Mouse (Mus musculus) embryonic facial prominence, embryonic 13.5 days (tissue): ENCODE results near the gene Zfp507. TPM values are rescaled to one million over a fixed set of nuclear protein-coding genes. Genes with fewer than 3 reads are reported as not detected.

ENCODE experiments used
- ATAC-seq: fragments of 200-750 bp; cut with Nextera tagmentation; 2 replicates; pipeline ENCODE4 v1.8.0; 2017; ENCODE audit warnings: low read depth; ENCODE audit not compliant: insufficient number of reproducible peaks, insufficient read depth, low FRiP score, low TSS enrichment
- H3K27ac ChIP-seq: fragments of 300-500 bp; sonication (generic); 2 replicates; pipeline ENCODE4 v1.5.1; 2015; ENCODE audit warnings: moderate library complexity, mild to moderate bottlenecking, inconsistent platforms
- H3K27me3 ChIP-seq: fragments of 300-500 bp; sonication (generic); 2 replicates; pipeline ENCODE4 v1.6.1; 2015; ENCODE audit warnings: mild to moderate bottlenecking, inconsistent platforms
- H3K36me3 ChIP-seq: fragments of 300-500 bp; sonication (generic); 2 replicates; pipeline ENCODE4 v1.6.1; 2015; ENCODE audit warnings: mild to moderate bottlenecking, inconsistent platforms
- H3K4me1 ChIP-seq: fragments of 300-500 bp; sonication (generic); 2 replicates; pipeline ENCODE4 v1.6.1; 2015; ENCODE audit warnings: inconsistent platforms
- H3K4me2 ChIP-seq: fragments of 300-500 bp; sonication (generic); 2 replicates; pipeline ENCODE4 v1.6.1; 2015; ENCODE audit warnings: moderate library complexity, mild to moderate bottlenecking, inconsistent platforms
- H3K4me3 ChIP-seq: fragments of 300-500 bp; sonication (generic); 2 replicates; pipeline ENCODE4 v1.5.1; 2015; ENCODE audit warnings: mild to moderate bottlenecking, inconsistent platforms
- H3K9ac ChIP-seq: fragments of 300-500 bp; sonication (generic); 2 replicates; pipeline ENCODE4 v1.6.1; 2015; ENCODE audit warnings: mild to moderate bottlenecking, inconsistent platforms
- H3K9me3 ChIP-seq: fragments of 300-500 bp; sonication (generic); 2 replicates; pipeline ENCODE4 v1.6.1; 2016; ENCODE audit warnings: inconsistent platforms
- WGBS: fragments of 180-500 bp; shearing (Covaris S2); methylation state at CpG from one replicate; pipeline ENCODE4 v1.1.7; 2015; ENCODE audit warnings: mixed read lengths; 5-methylcytosine and 5-hydroxymethylcytosine counted together
- polyA plus RNA-seq: library from polyadenylated mRNA; unstranded; fragments of >200 nt; fragmentation: Nextera tagmentation; extraction: Ambion mirVana; gene quantifications from 2 replicates; pipeline ENCODE4 v1.2.1, GENCODE M21; 2015

Zfp507 gene
- polyA plus RNA-seq, 1 experiment from 2014 or later, result 22.3 TPM

DNA sequence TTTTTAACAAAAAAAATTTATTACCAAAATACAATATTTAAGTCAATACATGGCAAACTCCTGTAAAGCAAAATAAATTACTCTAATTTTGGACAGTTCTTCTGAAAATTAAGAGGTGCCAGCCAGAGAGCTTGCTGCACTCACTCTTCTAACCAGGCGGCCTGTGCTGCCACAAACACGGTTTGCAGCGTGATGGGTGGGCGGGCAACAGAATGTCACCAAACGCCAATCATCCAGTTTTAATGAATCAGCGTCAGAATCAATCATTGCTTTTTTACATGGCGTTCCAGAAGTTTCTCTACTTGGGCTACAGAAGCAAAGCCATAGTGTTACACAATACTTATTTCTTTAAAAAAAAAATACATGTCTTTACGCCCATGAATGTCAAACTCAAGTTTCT, 30.5 kb downstream of the Zfp507 start:
- H3K9ac ChIP-seq, result no peak overlapping the region
- peaks cover 52% of the 10 kb centered on the region for H3K36me3 ChIP-seq
- no peaks in the 10 kb centered on the region for H3K9me3 ChIP-seq
- H3K4me2 ChIP-seq, result no peak overlapping the region
- no peak overlapping the region for H3K27ac ChIP-seq
- no peak for ATAC-seq
- no peak overlapping the region for H3K4me3 ChIP-seq
- no peaks in the 10 kb centered on the region for H3K4me1 ChIP-seq
- whole genome bisulfite sequencing, result 86% methylated on average over 8 of the region's 8 CpGs
- no peaks in the 10 kb centered on the region for H3K27me3 ChIP-seq

GRCm38 (mm10) chr7:35771106-35771505, 31.7 kb downstream of the Zfp507 start:
- Histone ChIP-seq H3K36me3 (peaks cover 41% of the 10 kb centered on the region), H3K9me3 (no peaks in the 10 kb centered on the region), H3K4me3 (no peak overlapping the region), H3K27me3 (no peaks in the 10 kb centered on the region), H3K4me1 (no peaks in the 10 kb centered on the region), H3K27ac (no peak overlapping the region), H3K9ac (no peak overlapping the region), H3K4me2 (no peak overlapping the region)
- ATAC-seq, result no peak

GRCm38 (mm10) chr7:35770122-35770521, 32.7 kb downstream of the Zfp507 start:
- Histone ChIP-seq H3K4me2 (no peak overlapping the region), H3K27ac (no peak overlapping the region), H3K36me3 (peaks cover 31% of the 10 kb centered on the region), H3K4me1 (no peaks in the 10 kb centered on the region), H3K27me3 (no peaks in the 10 kb centered on the region), H3K4me3 (no peak overlapping the region), H3K9me3 (no peaks in the 10 kb centered on the region), H3K9ac (no peak overlapping the region)
- WGBS, result 89% methylated on average over 7 of the region's 7 CpGs
- ATAC-seq, result no peak

DNA sequence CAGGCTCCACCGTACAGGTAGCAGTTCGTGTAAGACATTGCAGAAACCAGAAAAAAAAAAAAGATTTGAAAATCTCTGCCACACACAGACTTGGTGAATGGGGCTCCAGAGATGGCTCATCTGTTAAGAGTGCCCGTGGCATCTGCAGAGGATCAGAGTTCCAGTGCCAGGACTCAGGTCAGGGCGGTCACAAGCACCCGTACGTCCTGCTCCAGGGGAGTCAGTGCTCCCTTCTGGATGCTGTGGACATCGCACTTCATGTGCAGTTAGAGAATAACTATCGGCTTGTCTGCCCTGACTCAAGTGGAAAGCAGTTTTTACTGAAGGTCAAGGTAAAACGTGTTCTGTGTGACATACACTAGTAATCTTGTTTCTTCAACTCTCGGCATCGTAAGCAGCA, 38.3 kb downstream of the Zfp507 start:
- Histone ChIP-seq H3K9me3 (no peaks in the 10 kb centered on the region), H3K4me2 (no peak overlapping the region), H3K4me3 (no peak overlapping the region), H3K9ac (no peak overlapping the region), H3K4me1 (no peaks in the 10 kb centered on the region), H3K36me3 (no peaks in the 10 kb centered on the region), H3K27ac (no peak overlapping the region), H3K27me3 (no peaks in the 10 kb centered on the region)
- no peak for ATAC-seq
- 91% methylated on average over 11 of the region's 11 CpGs for WGBS

- H3K27me3 ChIP-seq, result peaks cover 3% of the 10 kb centered on the region; the same call in 1 of the 2 replicates
- H3K4me1 ChIP-seq, result no peaks in the 10 kb centered on the region
- no peaks in the 10 kb centered on the region for H3K9me3 ChIP-seq
- no peak overlapping the region for H3K4me2 ChIP-seq
- H3K4me3 ChIP-seq, result no peak overlapping the region
- ATAC-seq, result no peak
- H3K9ac ChIP-seq, result no peak overlapping the region
- 63% methylated on average over 5 of the region's 5 CpGs for WGBS
- H3K27ac ChIP-seq, result no peak overlapping the region
- no peaks in the 10 kb centered on the region for H3K36me3 ChIP-seq
Observed at GRCm38 (mm10) chr7:35761801-35762200, 41.0 kb downstream of the Zfp507 start.

DNA sequence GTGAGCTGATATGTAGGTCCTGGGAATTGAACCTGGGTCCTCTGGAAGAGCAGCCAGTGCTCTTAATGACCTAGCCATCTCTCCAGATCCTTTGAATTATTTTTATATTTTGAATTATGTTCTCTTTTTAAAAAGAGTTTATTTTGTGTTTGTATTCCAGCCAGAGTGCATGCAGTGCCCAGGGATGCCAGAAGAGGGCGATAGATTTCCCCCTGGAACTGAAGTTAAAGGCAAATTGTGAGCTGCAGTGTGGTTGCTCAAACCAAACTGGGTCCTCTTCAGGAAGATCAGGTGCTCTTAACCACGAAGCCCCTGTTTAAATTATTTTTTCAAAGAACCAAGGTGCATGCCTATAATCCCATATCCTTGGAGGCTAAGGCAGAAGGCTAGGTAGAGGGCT, 43.2 kb downstream of the Zfp507 start:
- H3K4me2 ChIP-seq, result no peak overlapping the region
- WGBS, result 26% methylated on average over 2 of the region's 2 CpGs
- no peak overlapping the region for H3K27ac ChIP-seq
- no peak overlapping the region for H3K9ac ChIP-seq
- H3K9me3 ChIP-seq, result no peaks in the 10 kb centered on the region
- peaks cover 3% of the 10 kb centered on the region; the same call in 1 of the 2 replicates for H3K27me3 ChIP-seq
- 0 out of 2 replicates have a peak, but pooled peaks cover 4% of the 10 kb centered on the region for H3K4me1 ChIP-seq
- no peaks in the 10 kb centered on the region for H3K36me3 ChIP-seq
- ATAC-seq, result no peak
- H3K4me3 ChIP-seq, result no peak overlapping the region

DNA sequence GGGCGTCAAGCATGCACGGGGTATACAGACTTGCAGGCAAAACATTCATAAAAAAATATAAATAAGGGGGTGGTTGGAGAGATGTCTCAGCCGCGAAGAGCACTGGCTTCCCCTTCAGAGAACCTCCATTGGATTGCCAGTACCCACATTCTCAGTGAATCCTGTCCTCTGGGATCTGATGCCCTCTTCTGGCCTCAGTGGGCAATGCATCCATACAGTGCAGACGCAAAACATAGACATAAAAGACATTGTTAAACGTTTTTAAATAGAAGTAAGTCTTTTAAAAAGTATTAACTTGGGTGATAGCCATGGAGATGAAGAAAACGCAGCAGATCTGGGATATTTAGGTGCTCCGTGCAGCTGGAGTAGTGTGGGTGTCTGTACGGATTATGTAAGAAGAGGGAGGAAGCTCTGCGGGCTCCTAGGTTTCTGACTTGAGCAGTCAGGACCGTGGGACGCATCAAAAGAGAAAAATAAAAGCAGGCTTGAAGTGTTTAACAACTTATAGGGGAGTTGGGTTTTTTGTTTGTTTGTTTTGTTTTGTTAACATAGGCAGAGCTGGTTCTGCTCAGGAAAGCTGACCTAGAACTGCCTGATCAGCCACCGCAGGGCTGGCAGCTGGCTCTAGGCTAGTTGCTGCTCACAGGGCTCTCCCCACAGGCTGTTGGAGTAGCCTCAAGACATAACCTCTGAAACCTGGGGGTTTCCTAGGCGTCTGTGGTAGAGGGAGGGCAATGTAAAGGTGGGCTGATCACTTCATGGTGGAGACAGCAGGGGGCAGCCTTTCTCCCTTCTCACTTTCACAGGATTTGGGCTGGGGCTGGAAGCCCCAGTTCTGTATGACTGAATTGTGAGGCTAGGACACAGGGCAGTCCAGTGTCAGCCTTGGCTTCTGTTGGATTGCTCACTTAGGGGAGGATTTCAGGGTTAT, 46.0 kb downstream of the Zfp507 start:
- Histone ChIP-seq H3K36me3 (peaks cover under 1% of the 10 kb centered on the region; the same call in 1 of the 2 replicates), H3K27ac (no peak overlapping the region), H3K27me3 (peaks cover 3% of the 10 kb centered on the region; the same call in 1 of the 2 replicates), H3K4me1 (peaks cover 14% of the 10 kb centered on the region), H3K9ac (no peak overlapping the region), H3K4me2 (no peak overlapping the region), H3K4me3 (no peak overlapping the region), H3K9me3 (no peaks in the 10 kb centered on the region)
- ATAC-seq, result no peak
- 40% methylated on average over 14 of the region's 14 CpGs for WGBS

- Histone ChIP-seq H3K9ac (peak overlapping the region; percentile 82), H3K27me3 (peaks cover 3% of the 10 kb centered on the region; the same call in 1 of the 2 replicates)
- WGBS, result 66% methylated on average over 4 of the region's 4 CpGs
Observed at GRCm38 (mm10) chr7:35754886-35755168, 48.0 kb downstream of the Zfp507 start.

GRCm38 (mm10) chr7:35754033-35754885, 48.5 kb downstream of the Zfp507 start, which contains the start of gene Dpy19l3:
Dpy19l3 (minus strand) TSS chr7:35754454.
- Histone ChIP-seq H3K4me3 (peak within 1 kb of the TSS; percentile 90), H3K4me1 (peaks cover 14% of the 10 kb centered on the region), H3K27ac (peak within 1 kb of the TSS; percentile 68; the same call in 1 of the 2 replicates), H3K9me3 (no peaks in the 10 kb centered on the region), H3K36me3 (peaks cover 24% of the 10 kb centered on the region), H3K4me2 (peak within 1 kb of the TSS; percentile 95), H3K9ac (peak within 1 kb of the TSS; percentile 82), H3K27me3 (peaks cover 3% of the 10 kb centered on the region; the same call in 1 of the 2 replicates)
- under 1% methylated on average over 69 of the region's 70 CpGs for WGBS
- ATAC-seq, result peak; percentile 95

More at GRCm38 (mm10) chr7:35754886-35755168, 48.0 kb downstream of the Zfp507 start:
- H3K4me1 ChIP-seq, result peaks cover 14% of the 10 kb centered on the region
- peak overlapping the region; percentile 90 for H3K4me3 ChIP-seq
- H3K27ac ChIP-seq, result peak overlapping the region; percentile 68; the same call in 1 of the 2 replicates
- peaks cover 19% of the 10 kb centered on the region for H3K36me3 ChIP-seq
- H3K9me3 ChIP-seq, result no peaks in the 10 kb centered on the region
- no peak for ATAC-seq
- H3K4me2 ChIP-seq, result peak overlapping the region; percentile 95

DNA sequence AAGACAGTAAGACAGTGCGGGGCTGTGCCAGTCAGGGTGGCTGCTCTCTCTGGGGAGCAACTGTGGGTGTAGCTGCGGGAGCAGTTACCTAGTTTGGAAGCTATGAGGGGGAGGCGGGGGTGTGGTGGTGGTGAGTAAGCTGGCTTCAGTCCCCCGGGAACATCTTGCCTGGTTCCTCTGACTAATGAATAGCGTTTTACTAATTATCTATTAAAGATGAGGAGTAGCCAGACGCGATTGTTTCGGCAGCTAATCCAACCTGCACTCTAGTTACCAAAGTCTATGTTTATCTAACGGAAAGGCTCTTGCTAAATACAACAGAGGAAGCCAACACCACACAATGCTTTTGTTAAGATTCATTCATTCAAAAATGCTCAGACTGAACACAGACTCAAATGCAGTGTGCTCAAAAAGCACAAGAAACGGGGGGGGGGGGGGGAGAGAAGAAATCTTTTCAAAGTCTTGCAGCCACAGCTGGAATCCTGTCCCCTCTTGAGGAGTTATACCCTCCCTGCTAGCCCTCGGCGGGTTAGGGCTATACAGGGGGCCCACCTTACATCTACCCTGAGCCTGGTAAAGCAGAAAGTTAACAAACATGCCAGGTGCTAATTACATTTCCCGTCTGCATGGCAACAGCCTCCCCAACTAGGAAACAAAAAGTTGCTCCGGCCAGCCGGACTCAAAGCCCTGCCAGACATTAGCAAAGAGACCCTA, 49.3 kb downstream of the Zfp507 start:
- Histone ChIP-seq H3K4me2 (peak overlapping the region; percentile 95), H3K9ac (peak overlapping the region; percentile 82), H3K27me3 (peaks cover 3% of the 10 kb centered on the region; the same call in 1 of the 2 replicates), H3K36me3 (peaks cover 32% of the 10 kb centered on the region), H3K9me3 (no peaks in the 10 kb centered on the region), H3K4me1 (peaks cover 14% of the 10 kb centered on the region), H3K27ac (no peak overlapping the region), H3K4me3 (peak overlapping the region; percentile 90)
- WGBS, result 5% methylated on average over 15 of the region's 15 CpGs
- no peak for ATAC-seq

DNA sequence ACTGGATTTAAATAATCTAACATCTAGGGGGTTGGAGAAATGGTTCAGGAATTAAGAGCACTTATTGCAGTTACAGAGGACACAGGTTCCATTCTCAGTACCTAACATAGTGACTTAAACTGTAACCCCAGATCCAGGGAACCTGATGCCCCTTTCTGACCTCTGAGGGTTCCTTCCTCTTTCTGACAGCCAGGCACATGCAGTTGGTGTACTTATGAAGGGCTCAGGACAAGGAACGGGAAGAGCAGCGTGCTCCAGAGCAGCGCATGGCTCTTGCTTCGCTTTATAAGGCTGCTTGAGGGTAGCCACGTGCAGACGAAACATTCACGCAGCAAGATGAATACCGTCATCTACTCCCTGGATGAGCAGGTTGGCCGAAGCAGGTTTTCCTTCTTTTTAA, 51.9 kb downstream of the Zfp507 start:
- ATAC-seq, result no peak
- Histone ChIP-seq H3K27ac (no peak overlapping the region), H3K4me1 (peaks cover 27% of the 10 kb centered on the region), H3K27me3 (no peaks in the 10 kb centered on the region), H3K4me2 (no peak overlapping the region), H3K9ac (no peak overlapping the region), H3K9me3 (no peaks in the 10 kb centered on the region), H3K36me3 (peaks cover 57% of the 10 kb centered on the region), H3K4me3 (no peak overlapping the region)
- 94% methylated on average over 9 of the region's 9 CpGs for WGBS
